Mouse (Mus musculus): ENCODE results near the gene Cenpl.
A peak's percentile ranks its signal among the peaks of the same experiment; 100 is the strongest.
"Not testable (repeated sequence)": the region's sequence is repeated elsewhere in the genome, so short reads cannot be mapped to it uniquely, and the experiment has no call there.

Cenpl gene

DNA sequence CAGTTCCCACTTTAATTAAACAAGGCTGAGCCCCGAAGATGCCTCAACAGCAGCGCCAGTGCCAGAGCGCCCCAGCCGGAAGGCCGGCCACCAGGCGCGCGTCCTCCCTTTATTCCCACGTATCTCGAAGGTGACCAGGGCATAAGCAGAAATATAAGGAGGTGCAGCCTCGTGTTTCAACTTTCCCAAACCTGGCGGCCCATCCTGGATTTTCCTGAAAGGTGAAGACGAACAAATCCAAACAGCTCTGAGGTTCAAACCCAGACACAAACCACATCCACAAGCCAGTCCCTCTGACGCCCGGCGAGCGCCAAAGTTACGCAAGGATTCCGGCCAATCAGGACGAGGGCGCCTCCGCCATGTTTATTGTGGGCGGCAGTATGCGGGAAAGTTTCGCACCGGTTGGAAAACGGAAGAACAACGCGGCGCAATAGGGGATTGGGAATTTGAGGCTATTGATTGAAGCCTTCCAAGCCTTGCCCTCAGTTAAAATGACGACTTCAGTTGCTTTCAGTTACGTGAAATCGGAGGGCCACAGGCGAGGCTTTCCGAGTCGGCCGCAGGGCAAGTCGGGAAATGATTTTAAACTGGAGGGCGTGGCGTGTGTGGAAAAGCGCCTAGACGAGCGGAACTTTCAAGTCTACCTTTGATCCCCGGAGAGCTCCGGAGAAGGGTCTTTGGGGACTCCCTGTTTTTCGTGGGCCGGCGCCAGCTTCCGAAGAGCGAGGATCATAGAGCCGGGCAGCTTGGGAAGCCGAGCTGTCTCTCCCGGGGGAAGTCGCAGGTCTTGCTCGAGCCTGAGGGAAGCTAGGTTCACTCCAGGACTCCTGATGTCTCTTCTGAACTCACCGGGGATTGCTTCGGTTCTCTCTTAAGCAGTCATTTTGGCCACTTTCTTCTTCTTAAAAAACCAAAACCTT, at the start of gene Cenpl, which contains the start of gene Dars2:
Gene Cenpl, plus strand, starts transcription at position 362 of the 920 bp plus-strand sequence.
Gene Dars2, minus strand, starts transcription at position 307 of the 920 bp plus-strand sequence.
- Histone ChIP-seq H3K36me3 (ENCODE audit: control insufficient read depth, insufficient read depth, low read length, poor library complexity, severe bottlenecking) (no peaks in the 10 kb centered on the region), H3K27me3 (ENCODE audit: control insufficient read depth, insufficient read depth, low read length, poor library complexity, severe bottlenecking) (no peaks in the 10 kb centered on the region; the same call in 1 of the 2 replicates)
- DNase-seq (ENCODE audit: low read depth, low spot score) = peak; percentile 94

DNA sequence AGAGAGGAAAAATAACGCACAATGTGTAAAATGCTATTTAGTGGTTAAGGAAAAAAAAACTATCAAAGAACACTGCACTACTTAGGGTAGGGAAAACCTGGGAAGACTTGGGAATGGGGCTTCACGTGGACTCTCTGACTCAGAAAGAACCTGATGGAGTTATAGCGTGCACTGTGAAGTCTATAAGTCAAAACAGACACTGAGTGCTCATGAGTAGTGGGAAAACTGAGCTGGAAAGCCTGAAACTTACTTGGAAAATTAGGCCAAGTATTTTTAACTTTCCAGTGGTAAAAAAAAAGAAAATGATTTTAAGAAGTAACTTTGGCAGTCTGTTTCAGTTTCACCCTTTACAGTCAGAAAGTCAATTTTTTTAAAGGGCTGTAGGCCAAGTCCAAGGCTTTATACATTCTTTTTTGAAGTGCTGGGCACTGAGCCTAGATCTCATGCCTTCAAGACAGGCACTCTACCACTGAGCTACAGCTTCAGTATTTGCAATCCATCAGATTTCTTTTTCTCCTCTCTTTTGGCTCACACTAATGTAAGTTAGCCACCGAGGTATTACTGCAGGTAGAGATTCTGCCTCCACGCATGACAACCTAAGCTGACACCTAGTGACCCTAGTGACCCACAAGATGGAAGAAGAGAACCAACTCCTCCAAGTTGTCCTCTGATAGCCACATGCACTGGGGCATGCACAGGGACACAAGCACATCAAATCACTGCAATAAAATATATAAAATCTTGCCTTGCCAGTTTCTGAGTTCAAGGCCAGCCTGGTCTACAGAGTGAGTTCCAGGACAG, 44.9 kb upstream of the Cenpl start:
- DNase-seq (ENCODE audit: low read depth, low spot score) = no peak
- 0 out of 2 replicates have a peak, but pooled peaks cover 1% of the 10 kb centered on the region for H3K36me3 ChIP-seq (ENCODE audit: control insufficient read depth, insufficient read depth, low read length, poor library complexity, severe bottlenecking)

GRCm38 (mm10) chr1:161027196-161027595, 43.3 kb upstream of the Cenpl start:
- H3K27me3 ChIP-seq (ENCODE audit: control insufficient read depth, insufficient read depth, low read length, poor library complexity, severe bottlenecking) = no peaks in the 10 kb centered on the region
- peaks cover 4% of the 10 kb centered on the region for H3K36me3 ChIP-seq (ENCODE audit: control insufficient read depth, insufficient read depth, low read length, poor library complexity, severe bottlenecking)
- no peak for DNase-seq (ENCODE audit: low read depth, low spot score)

More for the DNA sequence above, 44.9 kb upstream of the Cenpl start:
- no peaks in the 10 kb centered on the region for H3K27me3 ChIP-seq (ENCODE audit: control insufficient read depth, insufficient read depth, low read length, poor library complexity, severe bottlenecking)

DNA sequence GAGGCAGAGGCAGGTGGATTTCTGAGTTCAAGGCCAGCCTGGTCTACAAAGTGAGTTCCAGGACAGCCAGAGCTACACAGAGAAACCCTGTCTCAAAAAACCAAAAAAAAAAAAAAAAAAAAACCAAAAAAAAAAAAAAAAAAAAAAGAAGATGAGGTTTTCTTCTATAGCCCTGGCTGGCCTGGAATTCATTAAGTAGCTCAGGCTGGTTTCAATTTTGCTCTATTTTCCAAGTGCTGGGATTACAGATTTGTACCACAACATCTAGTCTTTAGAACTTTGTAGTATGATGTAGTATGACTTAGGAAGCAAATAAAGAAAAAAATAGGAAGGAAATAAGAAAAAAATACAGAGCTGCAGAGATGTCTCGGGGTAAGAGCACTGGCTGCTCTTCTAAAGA, 42.1 kb upstream of the Cenpl start:
- H3K36me3 ChIP-seq (ENCODE audit: control insufficient read depth, insufficient read depth, low read length, poor library complexity, severe bottlenecking); DNase-seq (ENCODE audit: low read depth, low spot score); H3K27me3 ChIP-seq (ENCODE audit: control insufficient read depth, insufficient read depth, low read length, poor library complexity, severe bottlenecking): not testable (repeated sequence)

DNA sequence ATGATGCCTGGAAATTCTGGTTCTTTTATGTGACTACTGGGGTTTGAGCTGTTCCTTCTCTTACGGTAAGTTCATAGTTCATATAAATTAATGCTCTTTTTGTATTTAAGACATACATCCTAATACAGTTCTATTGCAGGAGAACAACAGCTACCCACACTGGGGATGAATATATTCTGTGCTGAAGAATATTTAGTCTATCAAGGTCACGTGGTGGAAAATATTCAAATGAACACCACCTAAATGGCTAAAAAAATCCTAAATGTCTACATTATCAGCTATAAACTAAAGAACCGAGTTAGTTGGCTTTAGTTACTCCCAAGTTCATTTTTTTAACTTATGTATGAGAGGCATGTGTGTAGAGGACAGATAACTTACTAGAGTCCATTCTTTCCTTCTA, 40.5 kb upstream of the Cenpl start:
- H3K27me3 ChIP-seq (ENCODE audit: control insufficient read depth, insufficient read depth, low read length, poor library complexity, severe bottlenecking) = no peaks in the 10 kb centered on the region
- DNase-seq (ENCODE audit: low read depth, low spot score) = no peak
- peaks cover 2% of the 10 kb centered on the region for H3K36me3 ChIP-seq (ENCODE audit: control insufficient read depth, insufficient read depth, low read length, poor library complexity, severe bottlenecking)

DNA sequence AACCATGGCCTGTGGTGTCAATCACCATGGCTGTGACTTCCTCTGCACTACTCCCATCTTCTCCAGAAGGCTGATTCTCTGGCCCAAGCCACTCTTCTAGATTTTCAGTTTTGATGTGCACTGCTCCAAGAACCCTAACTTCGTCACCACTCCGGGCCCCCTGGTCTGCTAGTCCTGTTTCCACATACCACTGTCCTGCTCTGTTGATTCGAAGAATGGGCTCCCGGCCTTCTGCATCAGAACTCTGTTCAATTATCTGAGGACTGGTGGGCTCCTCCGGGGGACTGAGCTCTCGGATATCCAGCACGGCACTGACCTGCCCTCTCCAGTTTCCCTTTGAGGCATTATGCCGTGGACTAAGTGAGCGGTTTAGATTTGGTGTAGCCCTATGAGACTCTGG, 38.6 kb upstream of the Cenpl start:
- Histone ChIP-seq H3K36me3 (ENCODE audit: control insufficient read depth, insufficient read depth, low read length, poor library complexity, severe bottlenecking) (peaks cover 9% of the 10 kb centered on the region), H3K27me3 (ENCODE audit: control insufficient read depth, insufficient read depth, low read length, poor library complexity, severe bottlenecking) (no peaks in the 10 kb centered on the region)
- DNase-seq (ENCODE audit: low read depth, low spot score) = no peak

DNA sequence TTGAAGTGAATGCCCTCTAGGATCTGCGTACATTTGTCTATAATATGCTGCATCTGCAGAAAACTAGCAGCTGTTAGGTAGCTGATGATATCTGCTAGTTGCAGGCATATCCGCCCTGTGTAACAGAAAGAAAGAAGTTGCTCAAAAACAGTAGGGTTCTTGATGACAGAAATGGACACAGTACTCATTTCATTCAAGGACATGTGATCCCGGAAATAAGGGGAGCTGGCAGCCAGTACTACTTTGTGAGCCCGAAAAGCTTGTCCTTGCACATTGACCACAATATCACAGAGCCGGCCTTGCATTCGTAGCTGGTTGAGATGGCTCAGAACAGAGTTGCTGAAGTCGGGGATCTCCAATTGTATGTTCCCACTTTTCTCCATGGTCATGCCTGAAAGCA, 38.2 kb upstream of the Cenpl start:
- Histone ChIP-seq H3K27me3 (ENCODE audit: control insufficient read depth, insufficient read depth, low read length, poor library complexity, severe bottlenecking) (no peaks in the 10 kb centered on the region), H3K36me3 (ENCODE audit: control insufficient read depth, insufficient read depth, low read length, poor library complexity, severe bottlenecking) (peaks cover 9% of the 10 kb centered on the region)
- no peak for DNase-seq (ENCODE audit: low read depth, low spot score)

GRCm38 (mm10) chr1:161033856-161034434, 36.6 kb upstream of the Cenpl start:
- H3K27me3 ChIP-seq (ENCODE audit: control insufficient read depth, insufficient read depth, low read length, poor library complexity, severe bottlenecking) = no peaks in the 10 kb centered on the region
- peaks cover 14% of the 10 kb centered on the region for H3K36me3 ChIP-seq (ENCODE audit: control insufficient read depth, insufficient read depth, low read length, poor library complexity, severe bottlenecking)
- peak; percentile 15 for DNase-seq (ENCODE audit: low read depth, low spot score)

- peaks cover 20% of the 10 kb centered on the region for H3K36me3 ChIP-seq (ENCODE audit: control insufficient read depth, insufficient read depth, low read length, poor library complexity, severe bottlenecking)
- DNase-seq (ENCODE audit: low read depth, low spot score) = peak; percentile 99
These were observed 35.9 kb upstream of the Cenpl start, which contains the start of gene Zbtb37 for GRCm38 (mm10) chr1:161034435-161035280. Gene Zbtb37, minus strand, starts transcription at chr1:161034849.

GRCm38 (mm10) chr1:161035281-161035785, 35.2 kb upstream of the Cenpl start:
- DNase-seq (ENCODE audit: low read depth, low spot score) = no peak
- Histone ChIP-seq H3K27me3 (ENCODE audit: control insufficient read depth, insufficient read depth, low read length, poor library complexity, severe bottlenecking) (no peaks in the 10 kb centered on the region), H3K36me3 (ENCODE audit: control insufficient read depth, insufficient read depth, low read length, poor library complexity, severe bottlenecking) (peaks cover 20% of the 10 kb centered on the region)

More at GRCm38 (mm10) chr1:161034435-161035280, 35.9 kb upstream of the Cenpl start, which contains the start of gene Zbtb37:
- H3K27me3 ChIP-seq (ENCODE audit: control insufficient read depth, insufficient read depth, low read length, poor library complexity, severe bottlenecking) = no peaks in the 10 kb centered on the region

DNA sequence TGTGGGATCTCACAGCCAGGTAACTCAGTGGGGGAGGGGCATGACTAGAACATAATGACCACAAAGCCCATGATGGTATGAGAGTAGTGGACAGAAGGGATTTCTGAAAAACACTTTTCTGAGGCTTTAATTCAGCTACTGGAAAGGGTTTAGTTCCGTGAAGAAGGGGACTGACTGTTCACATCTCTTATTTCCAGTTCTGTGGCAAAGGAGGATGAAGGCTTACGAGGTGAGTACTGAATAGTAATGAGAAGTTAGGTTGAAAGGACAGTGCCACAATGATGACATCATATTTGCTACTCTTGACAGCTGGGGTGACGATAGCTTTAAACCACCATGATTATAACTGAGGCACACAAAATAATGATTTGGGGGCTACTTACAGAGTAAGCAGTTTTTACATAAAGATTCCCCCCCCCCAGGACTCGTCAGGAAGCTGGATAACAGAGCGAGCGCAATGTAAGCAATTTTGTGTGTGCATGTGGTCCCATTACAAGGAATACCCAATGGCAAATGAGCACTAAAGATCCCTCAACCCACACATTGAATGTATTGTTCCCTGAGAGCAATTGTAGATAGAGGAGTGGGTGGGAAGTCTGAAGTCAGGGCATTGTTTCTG, 34.6 kb upstream of the Cenpl start:
- H3K36me3 ChIP-seq (ENCODE audit: control insufficient read depth, insufficient read depth, low read length, poor library complexity, severe bottlenecking) = peaks cover 20% of the 10 kb centered on the region
- peak; percentile 30 for DNase-seq (ENCODE audit: low read depth, low spot score)
- no peaks in the 10 kb centered on the region for H3K27me3 ChIP-seq (ENCODE audit: control insufficient read depth, insufficient read depth, low read length, poor library complexity, severe bottlenecking)

DNA sequence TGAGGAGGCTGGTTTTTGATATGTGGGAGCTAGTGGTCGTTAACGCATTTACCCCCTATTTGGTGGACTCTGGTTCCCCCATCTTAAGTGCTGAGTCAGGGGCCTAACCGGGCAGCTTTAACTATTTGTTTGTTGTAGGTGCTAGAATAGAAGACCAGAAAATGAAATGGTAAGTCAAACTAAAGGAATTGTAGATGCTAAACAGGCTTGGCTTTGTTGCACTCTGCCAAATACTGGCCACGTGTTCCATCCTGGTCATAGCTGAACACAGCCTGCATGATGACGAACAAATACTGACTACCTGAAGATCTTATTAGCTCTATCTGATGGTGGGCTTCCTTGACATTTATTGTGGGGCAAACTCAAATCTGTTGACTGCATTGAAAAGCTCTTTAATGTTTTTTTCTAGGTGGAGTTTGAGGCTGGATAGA, 34.1 kb upstream of the Cenpl start:
- DNase-seq (ENCODE audit: low read depth, low spot score) = no peak
- no peaks in the 10 kb centered on the region for H3K27me3 ChIP-seq (ENCODE audit: control insufficient read depth, insufficient read depth, low read length, poor library complexity, severe bottlenecking)
- peaks cover 20% of the 10 kb centered on the region for H3K36me3 ChIP-seq (ENCODE audit: control insufficient read depth, insufficient read depth, low read length, poor library complexity, severe bottlenecking)

GRCm38 (mm10) chr1:161037026-161037425, 33.5 kb upstream of the Cenpl start:
- peaks cover 18% of the 10 kb centered on the region for H3K36me3 ChIP-seq (ENCODE audit: control insufficient read depth, insufficient read depth, low read length, poor library complexity, severe bottlenecking)
- H3K27me3 ChIP-seq (ENCODE audit: control insufficient read depth, insufficient read depth, low read length, poor library complexity, severe bottlenecking) = no peaks in the 10 kb centered on the region
- no peak for DNase-seq (ENCODE audit: low read depth, low spot score)
